Mouse (Mus musculus): ENCODE data around the gene Unc119.

DNA sequence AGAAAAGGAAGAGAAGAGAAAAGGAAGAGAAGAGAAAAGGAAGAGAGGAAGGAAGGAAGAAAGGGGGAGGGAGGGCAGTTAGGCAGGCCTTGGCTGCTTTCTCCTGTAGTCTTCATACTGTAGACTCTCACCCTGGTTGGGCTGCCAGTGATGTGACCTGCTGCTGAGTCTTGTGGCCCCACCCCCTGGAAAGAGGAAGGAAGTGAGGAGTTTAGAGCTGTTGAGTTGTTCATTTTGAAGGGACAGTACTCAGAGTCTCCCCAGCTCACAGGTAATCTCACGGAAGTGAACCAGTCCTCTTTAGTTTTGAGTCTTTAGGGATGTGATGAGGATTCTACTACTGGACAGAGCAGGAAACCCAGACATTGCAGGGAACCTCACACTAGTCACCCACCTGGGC is 9.8 kb downstream of the Unc119 start:
- TF ChIP-seq POLR2A (IDR thresholded peaks at IDR 0.05; ENCODE audit: borderline replicate concordance, low read depth, low read length) (no peak), CTCF (IDR thresholded peaks at IDR 0.05; ENCODE audit: low read depth, low read length) (no peak)
